Mouse (Mus musculus) heart, embryonic 13.5 days (tissue): Measurements from ENCODE around the gene Gm379. TPM values are rescaled to one million over a fixed set of nuclear protein-coding genes. Genes with fewer than 3 reads are reported as not detected.

ENCODE experiments used
- ATAC-seq: fragments of 200-750 bp; cut with Nextera tagmentation; 2 replicates; pipeline ENCODE4 v1.8.0; 2017; ENCODE audit warnings: moderate TSS enrichment; ENCODE audit not compliant: insufficient number of reproducible peaks, low FRiP score, low TSS enrichment; ENCODE audit errors: extremely low read depth
- H3K27ac ChIP-seq: fragments of 300-500 bp; sonication (generic); replicated peaks from 2 replicates; pipeline ENCODE4 v1.5.1; 2015; ENCODE audit warnings: moderate library complexity, mild to moderate bottlenecking, inconsistent platforms
- H3K27me3 ChIP-seq: fragments of 300-500 bp; sonication (generic); replicated peaks from 2 replicates; pipeline ENCODE4 v1.6.1; 2015; ENCODE audit warnings: mild to moderate bottlenecking, inconsistent platforms
- H3K36me3 ChIP-seq: fragments of 300-500 bp; sonication (generic); 2 replicates; pipeline ENCODE4 v1.6.1; 2015; ENCODE audit warnings: mild to moderate bottlenecking, inconsistent platforms
- H3K4me1 ChIP-seq: fragments of 300-500 bp; sonication (generic); 2 replicates; pipeline ENCODE4 v1.6.1; 2015; ENCODE audit warnings: inconsistent platforms
- H3K4me2 ChIP-seq: fragments of 300-500 bp; sonication (generic); 2 replicates; pipeline ENCODE4 v1.6.1; 2015; ENCODE audit warnings: inconsistent platforms, mild to moderate bottlenecking, moderate library complexity
- H3K4me3 ChIP-seq: fragments of 300-500 bp; sonication (generic); 2 replicates; pipeline ENCODE4 v1.5.1; 2015; ENCODE audit warnings: moderate library complexity, mild to moderate bottlenecking, inconsistent platforms
- H3K9ac ChIP-seq: fragments of 300-500 bp; sonication (generic); 2 replicates; pipeline ENCODE4 v1.6.1; 2015; ENCODE audit warnings: inconsistent platforms, mild to moderate bottlenecking, moderate library complexity
- H3K9me3 ChIP-seq: fragments of 300-500 bp; sonication (generic); 2 replicates; pipeline ENCODE4 v1.6.1; 2016; ENCODE audit warnings: inconsistent platforms
- WGBS: fragments of 180-500 bp; shearing (Covaris S2); methylation state at CpG from one replicate; pipeline ENCODE4 v1.1.7; 2015; ENCODE audit warnings: mixed read lengths; 5-methylcytosine and 5-hydroxymethylcytosine counted together
- polyA plus RNA-seq: library from polyadenylated mRNA; unstranded; fragments of >200 nt; fragmentation: Nextera tagmentation; extraction: Ambion mirVana; gene quantifications from 2 replicates; pipeline ENCODE4 v1.2.1, GENCODE M21; 2015

The Gm379 gene
- not detected in 2 replicates for polyA plus RNA-seq

- H3K9ac ChIP-seq, result no peak within 1 kb of the TSS
- no peak for ATAC-seq
- H3K27ac ChIP-seq, result no peak within 1 kb of the TSS
- no peaks in the 10 kb centered on the region for H3K4me1 ChIP-seq
- 45% methylated on average over 2 of the region's 2 CpGs for WGBS
- H3K9me3 ChIP-seq, result no peaks in the 10 kb centered on the region
- H3K27me3 ChIP-seq, result no peaks in the 10 kb centered on the region
- H3K4me3 ChIP-seq, result no peak within 1 kb of the TSS
- H3K36me3 ChIP-seq, result no peaks in the 10 kb centered on the region
- no peak within 1 kb of the TSS for H3K4me2 ChIP-seq
Observed at GRCm38 (mm10) chrX:108664885-108665284, at the start of gene Gm379. Gene Gm379, minus strand, starts transcription at chrX:108664891.

GRCm38 (mm10) chrX:108704312-108704711, 39.6 kb upstream of the Gm379 start:
- Histone ChIP-seq H3K27ac (no peak overlapping the region), H3K9ac (no peak overlapping the region), H3K4me2 (no peak overlapping the region), H3K4me1 (no peaks in the 10 kb centered on the region), H3K4me3 (no peak overlapping the region), H3K27me3 (no peaks in the 10 kb centered on the region), H3K36me3 (no peaks in the 10 kb centered on the region), H3K9me3 (no peaks in the 10 kb centered on the region)
- no peak for ATAC-seq
- WGBS, result 79% methylated on average over 2 of the region's 2 CpGs

GRCm38 (mm10) chrX:108668868-108669267, 4.2 kb upstream of the Gm379 start:
- ATAC-seq, result no peak
- 50% methylated on average over 1 of the region's 1 CpGs for WGBS
- H3K36me3 ChIP-seq, result no peaks in the 10 kb centered on the region

GRCm38 (mm10) chrX:108621991-108622390, 42.7 kb downstream of the Gm379 start:
- no peak overlapping the region for H3K4me2 ChIP-seq
- no peak overlapping the region for H3K27ac ChIP-seq
- no peaks in the 10 kb centered on the region for H3K36me3 ChIP-seq
- no peak overlapping the region for H3K9ac ChIP-seq
- no peak for ATAC-seq
- 68% methylated on average over 1 of the region's 1 CpGs for WGBS
- no peaks in the 10 kb centered on the region for H3K4me1 ChIP-seq
- H3K27me3 ChIP-seq, result no peaks in the 10 kb centered on the region
- H3K9me3 ChIP-seq, result no peaks in the 10 kb centered on the region
- no peak overlapping the region for H3K4me3 ChIP-seq

More at GRCm38 (mm10) chrX:108668868-108669267, 4.2 kb upstream of the Gm379 start:
- Histone ChIP-seq H3K4me1 (no peaks in the 10 kb centered on the region), H3K9ac (no peak overlapping the region), H3K9me3 (no peaks in the 10 kb centered on the region), H3K4me3 (no peak overlapping the region), H3K27ac (no peak overlapping the region), H3K27me3 (no peaks in the 10 kb centered on the region), H3K4me2 (no peak overlapping the region)

- H3K36me3 ChIP-seq, result no peaks in the 10 kb centered on the region
- 71% methylated on average over 1 of the region's 1 CpGs for WGBS
Observed at GRCm38 (mm10) chrX:108620886-108621285, 43.8 kb downstream of the Gm379 start.

More at GRCm38 (mm10) chrX:108620886-108621285, 43.8 kb downstream of the Gm379 start:
- Histone ChIP-seq H3K4me3 (no peak overlapping the region), H3K9ac (no peak overlapping the region), H3K9me3 (no peaks in the 10 kb centered on the region), H3K27ac (no peak overlapping the region), H3K27me3 (no peaks in the 10 kb centered on the region), H3K4me2 (no peak overlapping the region), H3K4me1 (no peaks in the 10 kb centered on the region)
- no peak for ATAC-seq

Other genes starting within 250 kb of the Gm379 start
- gene Brwd3, start 169.5 kb upstream of the Gm379 start, polyA plus RNA-seq, result 2.2 and 2.5 TPM in 2 replicates